Mouse (Mus musculus): ENCODE results near the gene G3bp2.

DNA sequence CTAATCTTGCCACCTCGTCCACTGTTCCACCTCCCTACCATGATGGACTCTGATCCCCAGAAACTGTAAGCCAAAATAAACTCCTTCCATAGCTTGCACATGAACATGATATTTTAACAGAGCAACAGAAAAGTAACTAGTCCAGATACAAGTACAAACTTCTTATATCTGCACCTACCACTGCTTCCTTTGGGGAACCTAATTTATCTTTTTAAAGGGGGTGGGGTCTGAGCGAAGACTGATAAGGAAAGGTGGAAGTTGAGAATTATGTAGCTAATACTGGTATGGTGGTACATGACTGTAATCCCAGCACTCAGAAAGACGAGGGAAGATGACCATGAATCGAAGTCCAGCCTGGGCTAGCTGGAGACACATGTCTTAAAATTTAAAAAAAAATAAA lies 4.0 kb upstream of the G3bp2 start:
- TF ChIP-seq CTCF (IDR thresholded peaks at IDR 0.05; ENCODE audit: borderline replicate concordance, insufficient read depth, low read depth, low read length), result no peak
- no peak for TF ChIP-seq POLR2A (IDR thresholded peaks at IDR 0.05; ENCODE audit: borderline replicate concordance, insufficient read depth, low read length)
